Mouse (Mus musculus) erythroblast, embryonic 14.5 days (primary cell): ENCODE measurements around the gene St6galnac5. TPM values are rescaled to one million over a fixed set of nuclear protein-coding genes. Genes with fewer than 3 reads are reported as not detected.

Experiments
- H3K27me3 ChIP-seq: 2 replicates; pipeline ENCODE4 v1.6.1; 2012; ENCODE audit warnings: inconsistent platforms; ENCODE audit not compliant: control insufficient read depth
- H3K36me3 ChIP-seq: 2 replicates; pipeline ENCODE4 v1.6.1; 2012; ENCODE audit warnings: mild to moderate bottlenecking, inconsistent platforms; ENCODE audit not compliant: control insufficient read depth
- H3K4me1 ChIP-seq: 2 replicates; pipeline ENCODE4 v1.6.1; 2012; ENCODE audit warnings: inconsistent platforms; ENCODE audit not compliant: control insufficient read depth
- H3K4me3 ChIP-seq: replicated peaks from 2 replicates; pipeline ENCODE3; 2012; ENCODE audit warnings: moderate library complexity, mild to moderate bottlenecking, inconsistent platforms
- H3K9me3 ChIP-seq: 2 replicates; pipeline ENCODE4 v1.6.1; 2012; ENCODE audit warnings: low read length, inconsistent platforms, mixed read lengths; ENCODE audit not compliant: control insufficient read depth
- GATA1 ChIP-seq: IDR thresholded peaks from 2 replicates; pipeline ENCODE4 v1.6.1; 2012; ENCODE audit warnings: low read length, inconsistent platforms, mixed read lengths
- TAL1 ChIP-seq: IDR thresholded peaks from 3 replicates; pipeline ENCODE4 v1.6.1; 2012; ENCODE audit warnings: low read length, inconsistent platforms, mixed read lengths
- polyA plus RNA-seq: library from polyadenylated mRNA; stranded (reverse); fragments of >175 nt; gene quantifications from 2 replicates; pipeline ENCODE4 v1.2.3, GENCODE M21; 2012

Gene St6galnac5
- polyA plus RNA-seq, 1 experiment, result not detected

- TF ChIP-seq GATA1 (no peak), TAL1 (no peak)
- no peaks in the 10 kb centered on the region for H3K27me3 ChIP-seq
- H3K36me3 ChIP-seq, result no peaks in the 10 kb centered on the region
- no peak overlapping the region for H3K4me3 ChIP-seq
- H3K9me3 ChIP-seq, result no peaks in the 10 kb centered on the region
- no peaks in the 10 kb centered on the region for H3K4me1 ChIP-seq
Observed at GRCm38 (mm10) chr3:152911578-152911977, 70.5 kb downstream of the St6galnac5 start.

- H3K4me1 ChIP-seq, result no peaks in the 10 kb centered on the region
- no peaks in the 10 kb centered on the region for H3K36me3 ChIP-seq
- no peaks in the 10 kb centered on the region for H3K9me3 ChIP-seq
- H3K4me3 ChIP-seq, result no peak overlapping the region
- no peak for TF ChIP-seq TAL1
- no peak for TF ChIP-seq GATA1
- no peaks in the 10 kb centered on the region for H3K27me3 ChIP-seq
Observed at GRCm38 (mm10) chr3:152907683-152908082, 74.4 kb downstream of the St6galnac5 start.

DNA sequence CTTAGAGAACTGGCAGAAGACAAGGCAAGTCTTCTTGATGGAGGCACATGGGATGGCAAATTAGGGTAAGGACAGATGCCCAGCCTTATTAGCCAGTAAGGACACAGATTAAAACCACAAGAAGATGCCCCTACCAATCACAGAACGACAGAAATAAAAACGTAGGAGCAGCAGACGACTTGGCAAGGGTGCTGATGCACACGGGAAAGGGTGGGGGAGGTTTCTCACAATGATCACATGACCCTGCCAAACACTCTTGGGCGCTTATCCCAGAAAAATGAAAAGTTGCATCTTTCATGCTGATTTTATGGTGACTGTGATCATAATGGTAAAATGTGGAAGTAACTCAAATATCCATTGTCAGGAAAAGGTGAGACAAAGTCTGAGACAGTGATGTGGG is 75.0 kb downstream of the St6galnac5 start:
- H3K36me3 ChIP-seq, result no peaks in the 10 kb centered on the region
- no peaks in the 10 kb centered on the region for H3K27me3 ChIP-seq
- no peaks in the 10 kb centered on the region for H3K4me1 ChIP-seq
- TF ChIP-seq GATA1 (no peak), TAL1 (no peak)
- H3K9me3 ChIP-seq, result no peaks in the 10 kb centered on the region
- no peak overlapping the region for H3K4me3 ChIP-seq

- Histone ChIP-seq H3K9me3 (no peaks in the 10 kb centered on the region), H3K4me3 (no peak overlapping the region), H3K4me1 (no peaks in the 10 kb centered on the region), H3K36me3 (no peaks in the 10 kb centered on the region), H3K27me3 (no peaks in the 10 kb centered on the region)
- TF ChIP-seq TAL1, result no peak
- TF ChIP-seq GATA1, result no peak
Observed at GRCm38 (mm10) chr3:152905800-152906199, 76.2 kb downstream of the St6galnac5 start.

- Histone ChIP-seq H3K36me3 (no peaks in the 10 kb centered on the region), H3K4me1 (no peaks in the 10 kb centered on the region), H3K27me3 (no peaks in the 10 kb centered on the region), H3K4me3 (no peak overlapping the region), H3K9me3 (no peaks in the 10 kb centered on the region)
- TF ChIP-seq GATA1, result no peak
- TF ChIP-seq TAL1, result no peak
Observed at GRCm38 (mm10) chr3:152905026-152905425, 77.0 kb downstream of the St6galnac5 start.

DNA sequence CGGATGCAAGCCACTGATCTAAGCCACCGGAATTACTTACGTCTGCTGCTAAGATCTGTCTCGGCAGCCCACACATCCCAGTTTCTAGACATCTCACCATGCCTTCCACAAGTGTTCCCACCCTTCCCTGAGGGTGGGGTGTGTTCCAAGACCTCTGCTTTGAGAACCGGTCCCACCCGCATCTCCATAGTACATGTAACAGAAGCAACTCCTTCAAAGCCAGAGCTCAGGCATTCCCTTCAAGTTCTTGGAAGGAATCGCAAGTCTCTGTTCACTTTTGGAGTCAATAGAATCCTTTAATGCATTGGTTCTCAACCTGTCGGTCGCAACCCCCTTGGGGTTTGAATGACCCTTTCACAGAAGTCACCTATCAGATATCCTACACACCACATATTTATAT is 83.1 kb downstream of the St6galnac5 start:
- Histone ChIP-seq H3K4me3 (no peak overlapping the region), H3K27me3 (no peaks in the 10 kb centered on the region), H3K36me3 (no peaks in the 10 kb centered on the region), H3K9me3 (no peaks in the 10 kb centered on the region), H3K4me1 (no peaks in the 10 kb centered on the region)
- no peak for TF ChIP-seq TAL1

GRCm38 (mm10) chr3:152897196-152897595 is 84.8 kb downstream of the St6galnac5 start:
- Histone ChIP-seq H3K4me3 (no peak overlapping the region), H3K36me3 (no peaks in the 10 kb centered on the region), H3K9me3 (no peaks in the 10 kb centered on the region), H3K27me3 (no peaks in the 10 kb centered on the region), H3K4me1 (no peaks in the 10 kb centered on the region)
- TF ChIP-seq GATA1 (no peak), TAL1 (no peak)

- no peak overlapping the region for H3K4me3 ChIP-seq
- no peaks in the 10 kb centered on the region for H3K4me1 ChIP-seq
- no peaks in the 10 kb centered on the region for H3K9me3 ChIP-seq
- no peaks in the 10 kb centered on the region for H3K27me3 ChIP-seq
- TF ChIP-seq TAL1 (no peak), GATA1 (no peak)
- H3K36me3 ChIP-seq, result no peaks in the 10 kb centered on the region
Observed at GRCm38 (mm10) chr3:152896111-152896510, 85.9 kb downstream of the St6galnac5 start.

DNA sequence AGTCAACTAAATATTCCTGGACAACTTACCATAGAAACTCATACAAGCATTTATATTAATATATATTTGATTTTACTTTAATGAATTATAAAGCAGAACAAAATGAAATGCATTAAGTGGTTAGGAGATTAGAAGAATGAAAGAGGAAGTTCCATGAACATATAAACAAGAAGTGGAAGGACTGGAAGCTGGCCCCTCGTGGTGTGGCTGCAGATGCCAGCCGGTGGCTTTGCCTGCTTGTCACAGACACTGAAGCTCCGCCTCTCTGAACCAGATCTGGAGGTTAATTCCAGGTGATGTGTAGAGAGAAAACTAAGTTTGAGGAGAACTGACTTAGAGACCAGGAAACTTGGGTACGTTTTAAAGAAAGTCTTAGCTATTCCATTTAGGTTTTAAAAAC is 87.1 kb downstream of the St6galnac5 start:
- no peak for TF ChIP-seq GATA1
- TF ChIP-seq TAL1, result no peak
- Histone ChIP-seq H3K36me3 (no peaks in the 10 kb centered on the region), H3K4me1 (no peaks in the 10 kb centered on the region), H3K27me3 (no peaks in the 10 kb centered on the region), H3K4me3 (no peak overlapping the region), H3K9me3 (no peaks in the 10 kb centered on the region)

GRCm38 (mm10) chr3:152888116-152888515 is 93.9 kb downstream of the St6galnac5 start:
- TF ChIP-seq GATA1 (no peak), TAL1 (no peak)
- H3K36me3 ChIP-seq, result no peaks in the 10 kb centered on the region
- no peaks in the 10 kb centered on the region for H3K9me3 ChIP-seq
- H3K4me1 ChIP-seq, result peaks cover 4% of the 10 kb centered on the region; the same call in 1 of the 2 replicates
- H3K4me3 ChIP-seq, result no peak overlapping the region
- no peaks in the 10 kb centered on the region for H3K27me3 ChIP-seq
